Mouse (Mus musculus) heart, adult 2 months (tissue): ENCODE data around the gene Sfmbt1.

Experiments used
- CTCF ChIP-seq: fragments of 200-600 bp; IDR thresholded peaks from 2 replicates; pipeline ENCODE4 v1.8.1; 2022; ENCODE audit warnings: antibody characterized with exemption, mild to moderate bottlenecking, moderate library complexity
- EP300 ChIP-seq: fragments of 200-500 bp; IDR thresholded peaks from 2 replicates; pipeline ENCODE4 v1.6.1; 2011; ENCODE audit warnings: low read depth, low read length, control low read depth; ENCODE audit not compliant: insufficient read depth
- POLR2A ChIP-seq: fragments of 200-500 bp; IDR thresholded peaks from 2 replicates; pipeline ENCODE4 v1.6.1; 2011; ENCODE audit warnings: mild to moderate bottlenecking, low read depth, low read length, control low read depth; ENCODE audit not compliant: insufficient read depth

- TF ChIP-seq POLR2A (no peak), EP300 (no peak), CTCF (no peak)
Measured at GRCm38 (mm10) chr14:30690685-30691084, 24.0 kb upstream of the Sfmbt1 start.
